Mouse (Mus musculus) right cerebral cortex, postnatal 25 days (tissue): ENCODE results near the gene Tnrc6c.
"Not testable (repeated sequence)": the region's sequence is repeated elsewhere in the genome, so short reads cannot be mapped to it uniquely, and the experiment has no call there.

Experiments
- DNase-seq: peaks from one replicate; pipeline ENCODE4 v3.0.0; 2022

The Tnrc6c gene

DNA sequence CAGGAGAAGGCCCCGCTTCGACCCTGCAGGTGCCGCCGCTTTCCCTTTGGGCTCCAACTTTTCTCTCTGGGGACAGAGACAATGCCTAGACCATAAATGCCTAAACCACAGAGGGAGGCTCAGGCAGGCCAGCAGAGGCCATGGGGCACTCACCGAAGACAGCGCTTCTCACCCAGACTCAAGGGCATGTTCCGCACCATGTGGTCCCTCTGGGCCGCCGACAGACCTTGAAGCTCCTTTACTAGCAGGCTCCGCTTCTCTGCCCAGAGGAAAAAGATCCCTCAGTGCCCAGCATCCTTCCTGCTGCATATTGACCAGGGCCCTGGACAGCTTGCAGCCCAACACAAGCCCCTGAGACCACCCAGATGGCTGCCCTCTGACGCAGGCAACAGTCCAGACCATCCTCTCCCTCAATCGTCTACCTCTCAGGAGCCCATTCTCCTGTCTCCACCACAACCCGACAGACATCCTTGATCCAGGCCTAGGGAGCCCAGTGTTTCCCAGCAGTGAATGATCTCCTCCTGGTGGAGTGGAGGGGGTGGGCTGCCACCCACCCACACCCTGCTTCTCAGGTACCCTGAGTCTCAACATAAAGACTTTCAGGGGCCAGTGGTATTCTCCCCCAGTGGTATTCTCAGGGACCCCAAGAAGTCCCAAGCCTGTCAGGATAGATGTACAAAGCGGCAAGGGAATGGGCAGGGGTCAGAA lies 122.2 kb downstream of the Tnrc6c start:
- DNase-seq: no peak

DNA sequence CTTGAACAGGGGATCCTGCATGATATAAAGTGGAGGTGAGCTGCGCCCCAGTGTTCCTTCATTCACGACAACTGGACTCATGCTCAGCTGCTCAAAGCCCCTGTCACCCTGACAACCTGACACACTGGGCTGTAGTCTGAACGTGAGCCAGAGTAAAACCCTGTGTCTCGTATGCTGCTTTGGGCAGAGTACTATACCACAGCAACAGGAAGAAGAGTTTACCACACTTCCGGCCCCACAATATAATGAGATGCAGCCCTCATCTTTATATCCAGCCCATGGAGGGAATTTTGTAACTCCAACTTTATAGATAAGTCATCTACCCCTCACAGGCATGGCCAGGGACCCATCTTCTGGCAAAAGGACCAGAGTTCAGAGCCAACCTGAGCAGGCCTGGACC lies 123.0 kb downstream of the Tnrc6c start:
- no peak for DNase-seq

DNA sequence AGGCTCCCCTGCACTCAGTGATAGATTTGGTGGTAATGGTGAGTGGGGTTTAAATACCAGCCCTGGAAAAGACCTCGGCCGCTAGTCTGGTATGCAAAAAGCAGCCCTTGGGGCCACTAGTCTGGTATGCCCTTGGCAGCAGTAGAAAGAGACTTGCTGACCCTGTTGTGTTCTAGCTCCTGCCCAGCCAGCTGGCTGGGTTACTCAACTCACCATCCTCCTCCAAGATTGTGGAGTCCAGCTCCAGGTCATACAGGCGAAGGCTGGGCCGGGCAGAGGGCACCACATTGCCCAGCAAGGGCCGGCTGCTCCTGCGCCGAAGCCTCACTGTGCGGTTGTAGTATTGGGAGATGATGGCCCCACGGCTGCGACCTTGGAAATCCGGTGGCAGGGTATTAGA lies 123.9 kb downstream of the Tnrc6c start:
- DNase-seq: no peak

DNA sequence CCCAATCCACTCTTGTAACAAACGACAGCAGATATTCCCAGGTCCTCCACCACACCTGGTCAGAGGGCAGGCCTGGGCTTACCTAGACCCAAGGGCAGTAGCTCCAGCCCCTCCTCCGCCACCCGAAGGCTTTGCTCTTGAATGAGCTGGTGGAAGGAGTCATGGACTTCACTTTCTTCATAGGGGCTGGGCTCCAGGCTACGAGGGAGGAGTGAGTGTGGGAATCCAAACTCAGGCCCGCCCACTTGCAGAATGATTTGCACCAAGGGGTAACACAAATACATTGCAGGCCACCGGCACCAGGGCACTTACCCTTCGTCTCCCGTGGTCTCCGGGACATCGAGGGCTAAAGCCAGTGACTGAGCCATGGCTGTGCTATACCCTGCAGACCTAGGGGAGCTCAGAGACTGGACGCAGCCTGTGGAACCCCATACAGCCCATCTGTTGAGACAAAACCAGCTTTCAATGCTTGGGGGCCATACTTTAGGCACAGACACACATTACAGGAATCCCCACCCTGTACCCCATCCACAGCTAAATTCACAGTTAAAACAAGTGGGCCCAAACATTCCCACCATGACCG lies 124.9 kb downstream of the Tnrc6c start:
- no peak for DNase-seq

DNA sequence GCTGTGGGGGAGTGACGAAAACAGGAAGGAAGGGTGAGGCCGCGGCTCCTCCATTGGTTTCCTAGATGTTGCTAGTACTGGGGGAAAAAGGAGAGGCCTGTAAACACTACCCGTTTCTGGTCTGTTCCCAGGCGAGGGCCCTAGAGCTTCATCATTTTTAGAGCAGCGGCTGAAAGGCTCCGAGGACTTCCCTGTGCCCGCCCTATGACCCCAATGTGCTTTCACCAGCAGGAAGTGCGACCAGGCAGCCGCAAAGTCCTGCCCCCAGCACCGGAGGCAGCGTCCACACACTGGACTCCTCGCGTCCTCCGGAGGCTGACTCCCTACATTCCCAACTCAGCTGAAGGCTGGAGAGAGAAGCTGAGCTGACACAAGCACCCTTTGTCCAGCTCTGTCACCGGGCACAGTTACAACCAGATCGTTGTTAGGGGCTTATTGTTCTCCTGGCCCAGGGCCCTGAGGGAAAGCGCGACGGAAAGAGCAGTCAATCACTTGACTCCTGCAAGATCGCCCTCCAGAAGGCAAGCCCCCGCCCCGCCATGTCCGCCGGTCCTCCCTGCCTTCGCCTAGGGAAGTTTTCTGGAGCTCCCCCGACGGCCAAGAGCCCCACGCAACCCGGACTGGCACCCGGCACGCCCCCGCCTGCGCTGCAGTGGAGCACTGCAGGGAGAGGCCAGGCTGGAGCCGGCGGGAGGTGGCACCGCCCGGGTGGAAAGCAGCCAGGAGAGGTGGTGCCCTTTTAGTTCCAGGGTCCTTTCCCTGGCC lies 125.5 kb downstream of the Tnrc6c start:
- no peak for DNase-seq

DNA sequence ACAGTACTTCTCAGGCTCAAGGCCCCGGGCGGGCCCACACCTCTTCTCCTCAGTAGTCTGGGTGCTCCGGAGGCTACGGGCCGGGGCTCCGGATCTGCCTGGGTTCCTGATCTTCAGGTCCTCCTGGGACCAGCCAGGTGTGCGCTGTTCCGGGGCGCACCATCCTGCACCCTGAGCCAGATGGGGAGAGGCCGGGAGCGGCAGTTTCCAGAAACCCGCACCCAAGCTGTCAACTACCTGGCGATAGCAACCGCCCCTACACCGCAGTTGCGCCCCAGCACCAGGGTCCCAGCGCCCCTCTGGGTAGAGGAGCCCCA lies 126.1 kb downstream of the Tnrc6c start:
- no peak for DNase-seq

DNA sequence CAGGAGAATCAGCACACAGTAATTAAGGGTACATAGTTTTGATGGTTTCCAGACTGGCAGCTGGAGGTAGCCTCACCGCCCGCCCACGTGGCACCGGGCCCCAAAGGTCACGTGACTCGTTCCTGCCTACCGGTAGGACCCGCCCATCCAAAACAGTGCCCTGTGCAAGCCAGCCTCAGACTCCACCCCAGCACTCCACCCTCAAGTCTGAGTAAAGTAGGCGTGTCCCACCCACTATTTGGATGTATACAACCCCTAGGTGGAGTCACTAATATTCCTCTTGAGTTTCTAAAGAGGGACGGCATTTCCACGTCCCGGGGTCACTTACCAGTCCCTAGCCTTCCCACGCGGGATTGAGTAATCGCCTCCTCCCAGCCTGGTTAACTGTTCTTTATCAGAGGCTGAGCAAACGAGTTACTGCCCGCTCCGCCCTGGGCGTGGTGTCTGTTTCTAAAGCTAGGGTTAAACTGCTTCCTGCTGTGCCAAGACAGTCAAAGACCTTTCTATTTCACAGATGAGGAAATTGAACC lies 126.6 kb downstream of the Tnrc6c start:
- no peak for DNase-seq

DNA sequence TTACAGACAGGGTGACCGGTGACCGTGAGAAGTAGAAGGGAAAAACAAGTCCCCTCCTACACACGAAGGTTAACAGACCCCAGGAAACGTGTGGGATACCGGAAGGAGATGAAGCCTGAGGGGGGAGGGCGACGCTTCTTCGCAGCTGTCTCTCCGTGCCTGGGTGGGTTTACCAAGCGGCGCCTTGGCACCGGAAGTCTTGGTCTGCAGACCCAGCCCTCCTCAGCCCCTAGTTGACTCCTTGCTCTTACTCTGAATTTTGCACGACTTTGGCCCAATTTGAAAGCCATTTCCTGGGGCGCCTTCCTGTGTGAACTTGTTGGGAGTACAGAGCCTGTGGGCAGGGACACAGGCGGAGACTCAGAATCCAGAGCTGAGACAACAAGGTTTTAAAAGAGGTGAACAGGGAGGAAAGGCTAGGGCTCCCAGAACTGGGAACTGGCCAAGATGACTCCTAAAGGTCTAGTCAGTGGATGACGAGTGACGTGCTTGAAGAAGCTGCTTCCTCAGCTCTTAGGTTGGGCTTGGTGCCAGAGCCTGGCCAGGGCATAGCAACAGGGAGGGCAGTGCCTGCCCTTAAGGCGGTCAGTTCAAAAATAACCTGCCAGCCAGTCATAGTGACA lies 127.2 kb downstream of the Tnrc6c start:
- no peak for DNase-seq

DNA sequence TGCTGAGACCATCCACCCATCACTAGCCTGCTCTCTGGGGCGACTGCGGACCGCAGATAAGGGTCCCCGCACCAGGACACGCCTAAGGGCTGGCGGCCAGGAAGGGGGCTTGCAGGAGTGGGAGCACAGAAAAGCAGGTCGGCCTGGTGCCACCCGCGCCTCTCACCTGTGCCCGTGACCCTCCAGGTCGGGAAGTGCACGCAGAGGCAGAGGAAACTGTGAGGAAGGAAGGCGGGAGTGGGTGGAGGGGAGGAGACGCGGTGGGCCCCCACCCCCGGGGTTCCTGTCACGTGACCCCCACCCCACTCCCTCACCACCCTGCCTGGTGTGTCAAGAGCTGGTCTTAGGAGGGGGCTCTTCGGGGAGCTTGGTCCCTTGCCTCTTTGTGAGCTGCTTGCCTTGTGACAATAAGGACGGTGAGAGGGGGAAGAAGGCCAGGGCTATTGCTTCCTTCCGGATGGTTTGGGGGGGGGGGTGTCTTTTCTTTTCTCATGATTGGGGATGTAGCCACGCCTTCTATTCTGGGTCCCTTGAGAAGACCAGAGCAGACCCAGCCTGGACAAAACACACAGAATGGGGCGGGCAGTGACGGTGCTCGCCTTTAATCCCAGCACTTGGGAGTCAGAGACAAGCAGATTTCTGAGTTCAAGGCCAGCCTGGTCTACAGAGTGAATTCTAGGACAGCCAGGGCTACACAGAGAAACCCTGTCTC lies 128.1 kb downstream of the Tnrc6c start, which contains the start of the genes Tmc8 and Tmc6:
TSS of gene Tmc8 (plus strand) at position 84 of the 712 bp plus-strand sequence.
TSS of gene Tmc6 (minus strand) at position 206 of the 712 bp plus-strand sequence.
- no peak for DNase-seq

DNA sequence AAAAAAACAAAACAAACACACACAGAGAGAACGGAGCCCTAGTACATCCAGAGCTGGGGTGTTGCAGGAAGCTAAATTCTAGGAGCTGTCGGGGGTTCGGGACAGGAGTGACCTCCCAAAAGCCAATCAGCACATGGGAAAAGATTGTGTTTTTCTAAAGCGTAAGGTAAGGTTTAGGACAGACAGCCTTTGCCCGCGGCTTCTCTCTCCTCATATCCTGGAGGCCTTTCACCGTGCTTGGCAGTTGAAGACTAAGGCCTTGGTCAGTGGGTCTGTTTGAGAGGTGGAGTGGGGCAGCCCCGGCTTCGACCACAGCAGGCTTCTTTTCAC lies 128.6 kb downstream of the Tnrc6c start:
- DNase-seq: no peak

DNA sequence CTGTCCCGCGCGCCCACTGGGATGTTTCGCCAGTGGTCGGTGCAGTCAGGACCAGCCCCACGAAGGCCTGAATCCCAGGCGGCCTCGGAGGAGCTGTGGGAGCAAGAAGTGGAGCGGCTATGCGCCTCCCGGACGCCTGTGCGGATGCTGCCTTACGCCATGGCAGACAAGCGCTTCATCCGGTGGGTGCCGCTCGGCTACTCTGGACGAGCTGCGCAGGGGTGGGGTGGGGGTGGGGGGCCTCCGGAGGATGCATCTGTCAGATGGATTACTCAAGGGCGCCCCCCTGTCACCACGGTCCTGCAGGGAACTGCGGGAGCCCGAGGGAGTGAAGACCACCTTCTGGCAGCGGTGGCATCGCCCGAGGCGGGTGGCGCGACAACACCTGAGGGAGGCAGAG lies 129.0 kb downstream of the Tnrc6c start:
- DNase-seq: no peak

DNA sequence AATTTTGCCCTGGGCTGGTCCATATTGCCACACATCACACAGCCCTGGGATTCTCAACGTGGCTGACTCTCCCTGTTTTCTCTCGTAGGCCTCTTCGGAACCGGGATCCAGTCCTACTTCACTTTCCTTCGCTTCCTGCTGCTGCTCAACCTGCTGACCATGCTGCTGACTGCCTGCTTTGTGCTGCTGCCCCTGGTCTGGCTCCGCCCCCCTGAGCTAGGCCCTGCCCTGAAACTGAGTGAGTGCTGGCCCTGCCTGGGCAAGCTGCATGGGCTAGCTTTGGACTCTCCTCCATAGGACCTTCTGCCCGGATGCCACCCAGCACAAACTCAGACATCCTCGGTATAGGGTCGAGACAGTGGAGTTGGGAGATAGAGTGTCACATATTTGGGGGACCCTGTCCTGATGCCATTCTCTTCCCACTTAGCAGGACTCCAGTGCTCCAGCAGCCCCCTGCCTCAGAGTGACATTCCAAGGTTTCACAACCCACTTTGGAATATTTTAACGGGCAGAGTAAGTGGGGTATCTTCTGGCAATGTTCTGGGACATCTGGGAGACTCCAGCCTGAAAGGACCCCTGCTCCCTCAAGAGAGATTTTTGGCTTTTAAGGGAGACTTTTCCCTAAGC lies 129.7 kb downstream of the Tnrc6c start:
- no peak for DNase-seq

DNA sequence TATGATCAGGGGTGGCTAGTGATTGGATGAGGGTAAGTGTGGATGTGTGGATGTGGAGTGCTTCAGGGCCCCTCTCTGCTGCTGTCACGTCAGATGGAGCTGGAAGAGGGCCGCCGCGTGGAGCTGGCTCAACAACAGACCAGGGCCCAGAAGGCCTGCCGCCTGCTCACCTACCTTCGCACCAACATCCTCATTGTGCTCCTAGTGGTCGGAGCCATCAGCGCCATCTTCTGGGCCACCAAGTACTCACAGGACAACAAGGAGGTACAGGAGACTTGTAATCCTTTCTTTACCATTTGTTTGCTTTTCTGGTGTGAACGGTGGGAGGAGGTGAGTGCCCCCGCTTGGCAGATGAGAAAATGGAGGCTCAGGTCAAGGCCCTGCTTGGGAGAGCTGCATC lies 132.2 kb downstream of the Tnrc6c start:
- no peak for DNase-seq

DNA sequence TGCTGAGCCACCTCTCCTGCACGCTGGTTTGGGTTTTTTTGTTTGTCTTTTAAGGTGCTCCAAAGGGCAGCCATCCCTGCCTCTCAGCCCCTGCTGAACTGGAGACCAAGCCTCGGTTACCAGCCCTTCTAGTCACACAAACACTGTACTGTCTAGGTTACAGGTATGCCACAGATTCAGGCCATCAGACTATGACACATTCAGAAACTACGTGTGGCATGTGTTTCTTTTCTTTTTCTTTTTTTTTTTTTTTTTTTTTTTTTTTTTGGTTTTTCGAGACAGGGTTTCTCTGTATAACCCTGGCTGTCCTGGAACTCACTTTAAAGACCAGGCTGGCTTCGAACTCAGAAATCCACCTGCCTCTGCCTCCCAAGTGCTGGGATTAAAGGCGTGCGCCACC lies 134.4 kb downstream of the Tnrc6c start:
- DNase-seq: not testable (repeated sequence)

DNA sequence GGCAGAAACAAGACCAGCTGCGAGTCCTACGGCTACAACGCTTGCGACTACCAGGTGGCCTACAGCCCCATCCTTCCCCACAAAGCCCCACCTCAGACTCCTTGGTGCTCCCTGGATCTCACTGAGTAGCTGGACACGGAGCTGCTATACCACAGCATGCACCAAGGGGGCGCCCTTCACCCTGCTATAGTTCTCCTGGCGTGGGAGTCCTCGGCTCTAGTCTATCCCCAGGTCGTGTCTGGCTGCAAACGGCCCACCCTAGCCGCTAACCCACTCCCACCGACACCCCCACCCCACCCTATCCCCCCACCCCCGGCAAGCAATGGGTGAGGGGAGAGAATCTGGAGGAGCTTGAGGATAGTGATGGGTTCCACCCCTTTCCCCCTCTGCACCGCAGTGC lies 136.2 kb downstream of the Tnrc6c start:
- no peak for DNase-seq

DNA sequence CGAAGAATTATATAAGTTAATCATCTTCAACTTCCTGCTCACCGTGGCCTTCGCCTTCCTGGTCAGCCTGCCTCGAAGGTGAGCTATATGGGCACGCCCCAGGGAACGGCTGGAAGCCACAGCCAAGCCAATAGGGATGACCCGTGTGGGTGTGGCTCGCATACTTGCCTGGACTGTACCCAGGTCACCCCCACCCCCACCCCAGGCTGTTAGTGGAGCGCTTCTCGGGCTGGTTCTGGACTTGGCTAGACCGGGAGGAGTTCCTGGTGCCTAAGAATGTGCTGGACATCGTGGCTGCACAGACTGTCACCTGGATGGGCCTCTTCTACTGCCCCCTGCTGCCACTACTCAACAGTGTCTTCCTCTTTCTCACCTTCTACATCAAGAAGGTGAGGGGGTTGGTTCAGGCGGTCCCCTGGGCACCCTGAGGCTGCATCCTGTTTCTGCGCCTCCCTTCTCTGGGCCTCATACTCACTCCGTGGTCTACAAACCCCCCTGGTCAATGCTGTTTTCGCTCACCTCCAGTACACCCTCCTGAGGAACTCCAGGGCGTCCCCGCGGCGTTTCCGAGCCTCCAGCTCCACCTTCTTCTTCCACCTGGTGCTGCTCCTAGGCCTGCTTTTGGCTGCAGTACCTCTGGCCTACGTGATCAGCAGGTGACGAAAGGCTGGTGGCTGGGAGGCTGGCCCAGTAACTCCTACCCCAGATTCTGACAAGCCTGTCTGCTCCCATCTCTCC lies 136.8 kb downstream of the Tnrc6c start:
- no peak for DNase-seq

DNA sequence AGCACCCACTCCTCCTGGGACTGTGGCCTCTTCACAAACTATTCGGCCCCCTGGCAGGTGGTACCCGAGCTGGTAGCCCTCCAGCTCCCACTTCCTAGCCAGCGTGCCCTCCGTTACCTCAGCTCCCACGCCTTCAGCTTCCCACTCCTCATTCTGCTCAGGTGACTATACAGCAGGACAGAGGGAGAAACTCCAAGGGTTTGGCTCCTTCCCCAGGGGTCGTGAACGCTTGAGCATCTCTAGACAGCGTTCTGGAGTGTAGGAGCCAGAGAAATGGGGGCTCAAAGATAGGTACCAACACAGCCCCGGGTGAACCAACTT lies 137.3 kb downstream of the Tnrc6c start:
- DNase-seq: no peak

DNA sequence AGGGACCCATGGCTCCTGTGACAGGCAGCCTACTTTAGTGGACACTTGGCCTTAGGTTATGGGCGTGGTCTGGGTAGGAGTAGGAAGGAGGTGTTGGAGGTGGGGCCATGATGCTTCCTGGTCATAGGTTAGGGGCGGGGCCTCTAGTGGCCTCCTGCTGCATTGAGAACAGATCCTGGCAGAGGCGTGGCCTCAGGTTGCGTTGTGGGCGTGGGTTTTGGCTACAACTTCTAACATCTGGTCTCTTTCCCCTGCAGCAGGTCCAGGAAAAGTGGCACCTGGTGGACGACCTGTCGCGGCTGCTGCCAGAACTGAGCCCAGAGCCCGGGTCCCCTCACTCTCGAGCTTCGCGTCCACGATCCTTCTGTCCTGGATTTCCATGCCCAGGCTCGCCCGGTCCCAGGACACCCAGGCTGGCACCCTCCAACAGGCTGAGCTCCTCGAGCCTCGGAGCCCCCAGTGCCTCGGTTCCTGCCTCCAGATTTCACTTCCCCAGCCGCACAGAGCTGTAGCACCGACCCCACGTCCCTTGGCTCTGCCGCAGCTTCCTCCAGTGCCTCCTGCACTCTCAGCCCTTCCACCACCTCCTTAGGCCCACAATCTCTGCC lies 138.3 kb downstream of the Tnrc6c start:
- DNase-seq: no peak

DNA sequence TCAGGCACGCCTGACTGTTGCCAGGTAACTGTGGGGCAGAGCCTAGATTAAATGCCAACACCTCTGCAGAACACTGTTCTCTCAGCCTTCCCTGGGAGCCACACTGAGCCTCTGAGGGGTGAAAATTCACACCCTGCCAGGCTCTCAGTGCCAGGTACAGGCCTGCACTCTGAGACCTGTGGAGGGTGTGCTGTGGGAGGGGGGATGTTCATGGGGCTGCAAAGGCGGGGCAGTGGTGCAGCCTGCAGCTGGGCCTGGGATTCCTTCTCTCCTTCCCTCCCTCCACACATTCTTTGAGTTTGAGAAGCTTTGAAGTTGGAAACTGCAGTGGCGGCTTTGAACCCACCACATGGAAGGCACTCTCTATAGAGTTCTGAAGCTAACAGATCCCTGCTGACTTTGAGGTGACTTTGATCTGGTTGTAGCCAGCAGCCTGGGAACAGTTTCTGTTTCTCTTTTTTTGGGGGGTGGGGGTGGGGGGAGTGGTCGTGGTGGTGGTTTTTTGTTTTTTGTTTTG lies 140.0 kb downstream of the Tnrc6c start:
- DNase-seq: no peak

DNA sequence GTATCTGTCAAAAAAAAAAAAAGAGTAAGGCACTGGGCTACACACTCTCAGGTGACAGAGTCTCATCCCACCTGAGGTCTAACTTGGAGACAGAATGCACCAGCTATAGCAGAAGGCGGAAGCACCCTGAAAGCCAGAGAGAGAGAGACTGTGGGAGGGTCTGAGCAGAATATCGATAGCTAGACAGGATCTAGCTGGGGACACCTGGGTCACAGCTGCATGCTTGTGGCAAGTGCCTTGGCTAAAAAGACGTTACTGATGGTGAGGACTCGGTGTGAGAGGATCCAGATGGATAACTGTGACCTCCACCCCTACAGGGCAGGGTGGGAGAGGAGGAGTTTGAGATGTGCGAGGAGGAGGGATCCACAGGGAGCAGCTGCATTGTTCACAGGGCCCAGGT lies 142.9 kb downstream of the Tnrc6c start:
- DNase-seq: no peak

DNA sequence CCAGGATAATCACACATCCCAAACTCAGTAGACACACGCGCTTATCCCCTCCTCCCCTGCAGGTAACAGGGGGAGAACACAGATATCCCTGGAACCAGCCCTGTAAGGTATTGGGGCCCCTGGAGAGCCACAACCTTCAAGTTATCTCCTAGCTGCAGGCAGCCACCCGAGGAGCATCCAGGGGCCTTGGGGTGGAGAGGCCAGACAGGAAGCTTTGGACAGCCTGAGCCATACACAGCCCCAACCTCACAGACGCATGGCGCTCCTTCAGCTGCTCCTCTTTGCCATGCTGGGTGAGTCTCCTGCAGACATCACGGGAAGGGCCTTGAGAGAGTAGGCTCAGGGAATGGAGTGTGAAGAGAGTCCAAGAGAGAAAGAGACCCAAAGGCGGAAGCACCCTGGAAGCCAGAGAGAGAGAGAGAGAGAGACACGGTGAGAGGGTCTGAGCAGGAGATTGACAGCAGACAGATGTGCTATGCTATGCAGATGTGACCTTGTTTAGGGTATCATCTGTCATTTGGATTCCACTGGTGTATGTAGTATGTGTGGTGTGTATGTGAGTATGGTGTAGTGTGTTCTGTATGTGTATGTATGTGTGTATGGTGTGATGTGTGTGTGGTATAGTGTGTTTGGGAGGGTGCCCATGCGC lies 143.5 kb downstream of the Tnrc6c start, which contains the start of gene 6030468B19Rik:
TSS of gene 6030468B19Rik (plus strand) at position 150 of the 649 bp plus-strand sequence.
- DNase-seq: no peak
